Mouse (Mus musculus) layer of hippocampus, postnatal 10 days (tissue): Measurements from ENCODE around the gene Pcna. TPM values are rescaled to one million over a fixed set of nuclear protein-coding genes. Genes with fewer than 3 reads are reported as not detected.
"Not testable (repeated sequence)": the region's sequence is repeated elsewhere in the genome, so short reads cannot be mapped to it uniquely, and the experiment has no call there.

Source experiments
- DNase-seq, 2 experiments: peaks; one replicate each; pipeline ENCODE4 v3.0.0; 2021; ENCODE audit warnings: low spot score in 2 of 2
- long read RNA-seq: library from polyadenylated mRNA; stranded (forward); transcript quantifications from one replicate; pipeline ENCODE4 v2.0.0, GENCODE M21; 2023
- total RNA-seq, 2 experiments: library from RNA; stranded (reverse); gene quantifications; 2 replicates each; pipeline ENCODE4 v1.2.3; 2021

Pcna gene
- 10 to 100 TPM; 55.0 to 59.2 TPM for total RNA-seq
- long read RNA-seq, transcript Pcna-201 (6 exons, 1,518 nt), result major isoform, 79 of 91 reads
- long read RNA-seq, partial matches to known transcripts, result 11 of 91 reads
- long read RNA-seq, other reads (novel, unspliced or antisense), result 1 of 91 reads

GRCm38 (mm10) chr2:132252542-132253528 is at the start of gene Pcna:
Pcna (minus strand) TSS chr2:132253314.
- DNase-seq, result peak; percentile 93 to 95

GRCm38 (mm10) chr2:132301436-132301835 is 48.3 kb upstream of the Pcna start:
- DNase-seq, result no peak

GRCm38 (mm10) chr2:132298250-132298649 is 45.1 kb upstream of the Pcna start:
- no peak for DNase-seq

- DNase-seq, result no peak
These were observed 40.8 kb upstream of the Pcna start for GRCm38 (mm10) chr2:132293694-132294450.

GRCm38 (mm10) chr2:132292083-132292482 is 39.0 kb upstream of the Pcna start:
- DNase-seq, result peak in 1 of 2 experiments; percentile 42

- DNase-seq, result peak in 1 of 2 experiments; percentile 26
These were observed 38.2 kb upstream of the Pcna start for GRCm38 (mm10) chr2:132291265-132291664.

- no peak for DNase-seq
These were observed 37.7 kb upstream of the Pcna start for GRCm38 (mm10) chr2:132290808-132291207.

- DNase-seq, result not testable (repeated sequence)
These were observed 36.1 kb upstream of the Pcna start for GRCm38 (mm10) chr2:132289213-132289612.

- DNase-seq, result no peak
These were observed 33.4 kb upstream of the Pcna start for GRCm38 (mm10) chr2:132286376-132287076.

GRCm38 (mm10) chr2:132285722-132286121 is 32.6 kb upstream of the Pcna start:
- DNase-seq, result not testable (repeated sequence)

GRCm38 (mm10) chr2:132284492-132285139 is 31.5 kb upstream of the Pcna start:
- DNase-seq, result no peak

- no peak for DNase-seq
These were observed 30.3 kb upstream of the Pcna start for GRCm38 (mm10) chr2:132283236-132284070.

- DNase-seq, result no peak
These were observed 29.5 kb upstream of the Pcna start for GRCm38 (mm10) chr2:132282453-132283174.

GRCm38 (mm10) chr2:132281560-132282452 is 28.7 kb upstream of the Pcna start:
- no peak for DNase-seq

- DNase-seq, result no peak
These were observed 27.5 kb upstream of the Pcna start for GRCm38 (mm10) chr2:132280518-132281120.

- DNase-seq, result no peak
These were observed 26.9 kb upstream of the Pcna start for GRCm38 (mm10) chr2:132279978-132280377.

GRCm38 (mm10) chr2:132279336-132279882 is 26.3 kb upstream of the Pcna start:
- DNase-seq, result no peak
